Mouse (Mus musculus) megakaryocyte progenitor cell, adult 5-6 weeks (primary cell): ENCODE measurements around the gene Fermt3. TPM values are rescaled to one million over a fixed set of nuclear protein-coding genes. Genes with fewer than 3 reads are reported as not detected.

Source experiments
- total RNA-seq, 2 experiments: library from RNA; stranded (forward) in 1 of 2; stranded (reverse) in 1 of 2; fragments of 157-497, 149-512 nt in 1 of 2; fragments of 200-1000 nt in 1 of 2; gene quantifications; 2 replicates each; pipeline versions ENCODE4 v1.2.3 to v1.2.4; 2015 to 2017

Fermt3 gene
- total RNA-seq, 2 experiments from 2014 or later: 63.8 to 225 TPM

Other genes starting within 250 kb of the Fermt3 start
- 1.0 and 4.1 TPM in 2 replicates for gene Rps6ka4, start 178.8 kb downstream of the Fermt3 start, total RNA-seq (2015)
- gene Rps6ka4, start 178.8 kb downstream of the Fermt3 start, total RNA-seq (2017): 3.8 and 4.3 TPM in 2 replicates
- gene Ccdc88b, start 161.3 kb downstream of the Fermt3 start, total RNA-seq (2015): 6.9 and 7.6 TPM in 2 replicates
- 48.6 and 53.0 TPM in 2 replicates for gene Ccdc88b, start 161.3 kb downstream of the Fermt3 start, total RNA-seq (2017)
- gene Trmt112, start 109.8 kb downstream of the Fermt3 start, total RNA-seq (2015): 149 and 168 TPM in 2 replicates
- 229 and 256 TPM in 2 replicates for gene Trmt112, start 109.8 kb downstream of the Fermt3 start, total RNA-seq (2017)
- 310 and 346 TPM in 2 replicates for gene Prdx5, start 109.4 kb downstream of the Fermt3 start, total RNA-seq (2015)
- 546 and 620 TPM in 2 replicates for gene Prdx5, start 109.4 kb downstream of the Fermt3 start, total RNA-seq (2017)
- 8.5 and 10.2 TPM in 2 replicates for gene Esrra, start 97.7 kb downstream of the Fermt3 start, total RNA-seq (2015)
- gene Esrra, start 97.7 kb downstream of the Fermt3 start, total RNA-seq (2017): 23.9 and 27.5 TPM in 2 replicates
- gene Catsperz, start 94.1 kb downstream of the Fermt3 start, total RNA-seq (2015): 1.3 and 2.1 TPM in 2 replicates
- 0.67 and 0.98 TPM in 2 replicates for gene Catsperz, start 94.1 kb downstream of the Fermt3 start, total RNA-seq (2017)
- not detected in 2 replicates for gene Kcnk4, start 85.0 kb downstream of the Fermt3 start, total RNA-seq (2015)
- gene Kcnk4, start 85.0 kb downstream of the Fermt3 start, total RNA-seq (2017): not detected in 2 replicates
- 13.4 and 14.1 TPM in 2 replicates for gene Bad, start 77.6 kb downstream of the Fermt3 start, total RNA-seq (2015)
- 43.1 and 56.3 TPM in 2 replicates for gene Bad, start 77.6 kb downstream of the Fermt3 start, total RNA-seq (2017)
- 9.4 and 13.1 TPM in 2 replicates for gene Gpr137, start 77.0 kb downstream of the Fermt3 start, total RNA-seq (2015)
- gene Gpr137, start 77.0 kb downstream of the Fermt3 start, total RNA-seq (2017): 14.0 and 20.3 TPM in 2 replicates
- 190 and 236 TPM in 2 replicates for gene Ppp1r14b, start 44.5 kb downstream of the Fermt3 start, total RNA-seq (2015)
- gene Ppp1r14b, start 44.5 kb downstream of the Fermt3 start, total RNA-seq (2017): 131 and 141 TPM in 2 replicates
- 5.0 and 6.8 TPM in 2 replicates for gene Plcb3, start 43.0 kb downstream of the Fermt3 start, total RNA-seq (2015)
- 7.3 and 7.6 TPM in 2 replicates for gene Plcb3, start 43.0 kb downstream of the Fermt3 start, total RNA-seq (2017)
- gene Fkbp2, start 39.0 kb downstream of the Fermt3 start, total RNA-seq (2015): 123 and 129 TPM in 2 replicates
- gene Fkbp2, start 39.0 kb downstream of the Fermt3 start, total RNA-seq (2017): 176 and 181 TPM in 2 replicates
- gene Vegfb, start 31.8 kb downstream of the Fermt3 start, total RNA-seq (2015): 30.4 and 33.1 TPM in 2 replicates
- 11.6 and 13.6 TPM in 2 replicates for gene Vegfb, start 31.8 kb downstream of the Fermt3 start, total RNA-seq (2017)
- gene Dnajc4, start 26.9 kb downstream of the Fermt3 start, total RNA-seq (2015): 10.2 and 11.5 TPM in 2 replicates
- 8.6 and 17.8 TPM in 2 replicates for gene Dnajc4, start 26.9 kb downstream of the Fermt3 start, total RNA-seq (2017)
- 10.6 and 18.9 TPM in 2 replicates for gene Nudt22, start 23.4 kb downstream of the Fermt3 start, total RNA-seq (2015)
- gene Nudt22, start 23.4 kb downstream of the Fermt3 start, total RNA-seq (2017): 7.7 and 13.3 TPM in 2 replicates
- gene Trpt1, start 23.3 kb downstream of the Fermt3 start, total RNA-seq (2015): 1.4 and 2.2 TPM in 2 replicates
- 0.08 and 0.81 TPM in 2 replicates for gene Trpt1, start 23.3 kb downstream of the Fermt3 start, total RNA-seq (2017)
- 197 and 204 TPM in 2 replicates for gene Stip1, start 20.5 kb upstream of the Fermt3 start, total RNA-seq (2015)
- 244 and 250 TPM in 2 replicates for gene Stip1, start 20.5 kb upstream of the Fermt3 start, total RNA-seq (2017)
- 12.7 and 17.6 TPM in 2 replicates for gene Macrod1, start 37.3 kb upstream of the Fermt3 start, total RNA-seq (2015)
- gene Macrod1, start 37.3 kb upstream of the Fermt3 start, total RNA-seq (2017): 0.68 and 3.7 TPM in 2 replicates
- not detected in 2 replicates for gene Flrt1, start 86.3 kb upstream of the Fermt3 start, total RNA-seq (2015)
- gene Flrt1, start 86.3 kb upstream of the Fermt3 start, total RNA-seq (2017): not detected in 2 replicates
- gene Otub1, start 186.8 kb upstream of the Fermt3 start, total RNA-seq (2015): 33.1 and 34.0 TPM in 2 replicates
- gene Otub1, start 186.8 kb upstream of the Fermt3 start, total RNA-seq (2017): 60.8 and 69.5 TPM in 2 replicates
- 599 and 622 TPM in 2 replicates for gene Cox8a, start 198.1 kb upstream of the Fermt3 start, total RNA-seq (2015)
- 549 and 714 TPM in 2 replicates for gene Cox8a, start 198.1 kb upstream of the Fermt3 start, total RNA-seq (2017)
- gene Naa40, start 221.7 kb upstream of the Fermt3 start, total RNA-seq (2015): 49.8 and 57.5 TPM in 2 replicates
- 47.1 and 51.8 TPM in 2 replicates for gene Naa40, start 221.7 kb upstream of the Fermt3 start, total RNA-seq (2017)
- gene Rcor2, start 247.9 kb upstream of the Fermt3 start, total RNA-seq (2015): 0.99 and 1.2 TPM in 2 replicates
- 1.2 and 2.7 TPM in 2 replicates for gene Rcor2, start 247.9 kb upstream of the Fermt3 start, total RNA-seq (2017)